Mouse (Mus musculus) cerebellum, postnatal 10 days (tissue): Measurements from ENCODE around the gene Tprn.

Experiments
- DNase-seq, 2 experiments: peaks; one replicate each; pipeline ENCODE4 v3.0.0; 2021; ENCODE audit warnings: mixed read lengths in 2 of 2

Gene Tprn

DNA sequence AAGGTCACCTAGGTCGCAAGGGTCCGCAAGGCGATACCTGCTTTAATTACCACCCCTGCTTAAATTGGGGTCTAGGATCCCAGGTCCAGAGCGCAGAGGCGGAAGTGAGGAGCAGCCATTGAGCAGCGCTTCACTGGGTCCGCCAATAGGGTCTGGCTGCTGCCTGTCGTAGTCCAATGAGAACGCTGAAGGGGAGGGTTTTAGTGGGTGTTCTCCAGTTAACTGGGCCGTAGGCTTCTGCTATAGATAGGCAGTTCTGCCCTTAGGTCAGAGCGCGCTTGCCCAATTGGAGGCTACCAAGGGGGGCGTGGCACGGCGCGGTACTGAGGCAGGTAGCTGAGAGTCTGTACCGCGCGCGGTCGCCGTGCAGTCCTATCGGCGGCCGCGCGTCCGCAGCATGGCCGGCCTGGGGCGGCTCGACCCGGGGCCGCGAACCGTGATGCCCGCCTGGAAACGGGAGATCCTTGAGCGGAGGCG, at the start of gene Tprn:
Tprn (plus strand) TSS at position 328 of the 477 bp plus-strand sequence.
- peak; percentile 98 to 99 for DNase-seq

DNA sequence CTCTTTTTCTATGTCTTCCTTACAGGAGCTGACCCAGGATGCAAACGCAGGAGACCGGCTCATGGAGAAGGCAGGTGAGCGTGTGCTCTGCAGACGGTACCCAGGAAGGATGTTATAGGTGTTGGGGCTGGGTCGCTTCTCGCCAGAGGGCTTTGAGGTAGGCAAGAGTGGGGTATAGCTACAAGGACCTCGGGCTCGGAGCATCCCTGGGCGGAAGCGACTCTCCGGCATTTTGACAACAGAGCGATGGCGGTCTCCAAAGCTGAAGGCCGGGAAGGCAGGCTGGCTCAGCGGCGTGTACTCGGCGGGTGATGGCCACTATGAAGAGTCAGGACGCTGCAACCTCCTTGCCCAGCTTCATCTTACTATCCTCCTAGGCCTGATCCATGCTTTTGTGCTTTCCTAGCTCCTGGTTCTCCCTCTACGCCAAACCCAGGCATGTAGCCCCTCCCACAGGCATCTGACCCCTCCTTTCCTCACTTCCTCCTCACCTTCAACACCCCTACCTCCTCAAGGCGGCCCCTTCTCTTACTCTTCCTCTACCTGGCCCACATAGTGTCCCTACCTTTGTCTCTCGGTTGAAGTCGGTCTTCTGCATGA, 49.1 kb upstream of the Tprn start:
- DNase-seq, result no peak

DNA sequence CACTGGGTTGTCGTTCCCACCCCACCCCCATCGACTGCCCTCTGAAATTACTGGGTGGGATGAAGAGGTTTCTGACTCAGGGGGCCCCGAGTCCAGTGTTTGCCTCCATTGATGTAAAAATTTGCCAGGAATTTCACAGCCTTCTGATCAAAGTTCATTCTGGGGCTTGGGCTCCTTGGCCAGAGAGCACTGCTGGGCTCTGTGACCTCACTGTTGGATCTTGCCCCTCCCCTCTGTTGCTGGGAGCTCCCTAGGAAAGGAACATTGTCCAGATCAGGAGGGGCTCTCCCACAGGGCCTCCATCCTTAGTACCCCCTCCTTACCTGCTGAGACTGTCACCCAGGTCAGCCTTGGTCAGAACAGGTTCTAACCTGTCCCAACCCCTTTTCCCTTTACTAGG, 48.0 kb upstream of the Tprn start, which contains the start of gene Stpg3:
Stpg3 (minus strand) TSS at position 194 of the 400 bp plus-strand sequence.
- DNase-seq, result no peak

DNA sequence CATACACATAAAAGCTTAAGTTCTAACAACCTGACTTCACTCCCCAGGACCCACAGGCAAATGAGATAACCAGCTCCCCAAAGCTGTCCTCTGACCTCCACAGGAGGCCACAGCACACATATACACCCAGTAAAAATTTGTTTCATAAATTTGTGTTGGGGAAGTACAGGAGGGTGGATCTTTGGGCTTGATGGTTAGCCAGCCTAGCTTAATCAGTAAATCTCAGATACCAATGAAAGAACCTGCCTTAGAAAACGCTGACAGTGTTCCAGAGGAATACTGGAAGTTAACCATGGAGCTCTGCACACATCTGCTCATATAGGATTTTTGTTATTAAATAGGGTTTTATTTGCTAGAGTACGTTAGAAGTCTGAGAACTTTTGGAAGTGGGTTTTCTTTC, 44.8 kb upstream of the Tprn start:
- DNase-seq, result no peak

DNA sequence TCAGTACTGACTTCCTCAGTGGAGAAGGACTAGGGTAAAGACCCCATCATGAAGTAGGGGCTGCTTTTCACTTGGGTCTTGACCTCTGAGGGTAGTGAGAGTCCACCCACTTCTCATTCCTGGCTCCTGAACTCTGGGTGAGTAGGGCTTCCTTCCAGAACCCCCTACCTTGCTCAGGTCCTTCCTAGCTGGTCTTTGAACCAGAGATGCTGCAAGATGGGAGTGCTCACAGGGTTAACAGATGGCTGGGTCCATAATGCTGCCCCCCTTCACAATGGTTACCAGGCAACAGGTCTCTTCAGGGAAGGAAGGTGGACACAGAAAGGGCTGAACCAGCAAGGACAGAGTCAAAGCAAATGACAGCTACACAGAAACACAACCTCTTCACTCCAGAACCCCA, 44.0 kb upstream of the Tprn start, which contains the start of gene Fam166a:
Fam166a (plus strand) TSS at position 301 of the 400 bp plus-strand sequence.
- no peak for DNase-seq

DNA sequence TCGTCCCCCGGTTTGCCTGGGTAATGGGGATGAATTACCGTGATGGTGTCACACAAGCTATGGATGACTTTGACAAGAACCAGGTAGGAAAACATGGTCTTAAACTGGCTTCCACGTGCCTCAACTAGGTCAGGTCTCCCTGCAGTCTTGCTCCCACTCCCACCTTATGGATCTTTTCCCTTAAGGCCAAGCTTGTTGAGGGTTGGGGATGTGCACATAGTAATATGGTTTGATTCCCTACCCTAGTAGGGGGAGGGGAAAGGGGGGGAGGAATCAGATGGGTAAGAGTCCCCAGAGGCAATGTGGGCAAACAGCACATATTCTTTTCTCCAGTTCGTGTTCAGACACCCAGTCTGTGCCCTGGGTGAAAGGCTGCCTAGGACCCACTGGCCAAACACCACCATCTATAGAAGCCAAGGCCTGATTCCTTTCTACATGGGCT, 41.1 kb upstream of the Tprn start:
- no peak for DNase-seq

DNA sequence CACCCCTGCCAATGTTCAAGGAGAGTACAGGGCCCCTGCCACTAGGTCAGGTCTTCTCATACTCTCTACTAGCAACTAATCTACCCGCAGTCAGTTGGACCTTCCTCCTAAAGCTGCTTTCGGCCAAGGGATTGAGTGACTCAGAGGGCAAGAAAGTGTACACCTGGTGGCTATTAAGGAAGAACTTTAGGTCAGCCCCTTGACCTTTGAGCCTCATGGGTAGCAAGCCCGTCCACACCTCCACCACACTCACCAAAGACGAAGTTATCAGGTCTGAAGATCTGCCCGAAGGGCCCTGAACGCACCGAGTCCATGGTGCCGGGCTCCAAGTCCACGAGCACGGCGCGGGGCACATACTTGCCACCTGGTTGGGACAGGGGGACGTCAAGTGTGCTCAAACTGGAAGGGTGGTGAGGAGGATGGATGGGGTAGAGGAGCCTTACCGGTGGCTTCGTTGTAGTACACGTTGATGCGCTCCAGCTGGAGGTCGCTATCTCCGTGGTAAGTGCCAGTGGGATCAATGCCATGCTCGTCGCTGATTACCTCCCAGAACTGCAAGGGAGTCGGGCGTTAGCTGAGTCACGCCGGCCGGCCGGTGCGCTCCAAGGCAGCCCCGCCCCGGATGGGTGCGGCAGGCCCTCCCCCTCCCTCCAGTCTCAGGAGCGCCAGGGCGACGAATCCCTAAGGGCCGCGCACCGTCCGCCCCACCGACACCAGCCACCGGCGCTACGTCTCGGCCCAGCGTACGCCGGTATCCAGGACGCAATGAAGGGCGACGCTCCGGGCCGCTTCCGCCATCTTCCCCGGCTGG, 38.5 kb upstream of the Tprn start:
- peak; percentile 77 to 82 for DNase-seq

DNA sequence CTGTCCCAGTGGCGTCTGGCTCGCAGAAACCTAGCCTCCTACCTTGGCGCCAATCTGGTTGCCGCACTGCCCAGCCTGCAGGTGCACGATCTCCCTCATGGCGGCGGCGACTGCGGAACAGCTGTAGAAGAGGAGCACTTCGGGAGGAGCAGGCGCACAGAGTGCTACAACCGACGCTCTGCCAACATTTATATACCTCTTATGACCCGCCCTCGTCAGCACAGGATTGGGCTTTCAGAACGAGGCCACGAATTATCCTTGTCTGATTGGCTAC, 38.0 kb upstream of the Tprn start, which contains the start of gene Tubb4b:
Tubb4b (minus strand) TSS at position 211 of the 274 bp plus-strand sequence.
- no peak for DNase-seq

DNA sequence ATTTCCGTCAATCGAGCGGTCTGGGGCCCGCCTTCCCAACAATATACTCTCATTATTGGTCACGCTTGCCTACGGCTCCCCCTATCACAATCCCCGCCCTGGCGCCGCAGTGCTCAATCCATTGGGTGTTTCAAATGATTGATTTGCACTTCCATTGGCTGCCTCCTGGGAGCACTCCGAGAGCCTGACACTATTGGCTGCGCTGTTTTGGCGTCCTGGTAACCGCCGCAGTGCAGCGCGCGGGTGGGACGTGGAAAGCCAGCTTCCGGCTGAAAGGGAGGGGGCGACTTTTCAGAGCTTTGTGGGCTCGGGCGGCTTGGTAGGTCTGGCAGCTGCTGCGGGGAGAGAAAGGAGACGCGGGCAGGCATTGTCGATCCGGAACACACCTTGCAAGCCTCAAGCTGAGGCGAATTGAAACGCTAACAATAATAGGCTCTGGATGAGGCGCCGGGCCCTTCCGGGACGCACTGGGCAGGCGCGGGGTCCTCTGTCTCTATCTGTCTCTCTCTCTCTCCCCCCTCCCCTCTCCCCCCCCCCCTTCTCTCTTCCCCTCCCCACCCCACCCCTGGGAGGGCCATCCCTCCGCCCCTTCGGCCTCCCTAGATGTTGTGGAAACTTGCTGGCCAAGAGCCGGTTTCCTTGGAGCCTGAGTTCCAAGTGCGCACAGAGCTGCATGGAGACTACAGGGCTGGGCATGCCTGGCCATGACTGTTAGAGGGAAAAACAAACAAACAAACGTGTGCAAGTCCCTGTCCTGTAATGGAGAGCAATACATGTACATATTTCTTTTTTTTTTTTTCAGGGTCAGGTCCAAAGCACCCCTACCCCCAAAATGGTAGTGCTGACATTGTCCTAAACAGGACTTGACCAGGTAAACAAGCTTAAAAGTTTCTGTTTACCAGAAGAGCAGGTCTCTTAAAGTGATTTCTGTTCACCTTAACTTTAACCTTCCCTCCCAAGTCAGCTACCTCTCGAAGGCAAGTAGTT, 37.4 kb upstream of the Tprn start:
- peak; percentile 98 to 99 for DNase-seq

DNA sequence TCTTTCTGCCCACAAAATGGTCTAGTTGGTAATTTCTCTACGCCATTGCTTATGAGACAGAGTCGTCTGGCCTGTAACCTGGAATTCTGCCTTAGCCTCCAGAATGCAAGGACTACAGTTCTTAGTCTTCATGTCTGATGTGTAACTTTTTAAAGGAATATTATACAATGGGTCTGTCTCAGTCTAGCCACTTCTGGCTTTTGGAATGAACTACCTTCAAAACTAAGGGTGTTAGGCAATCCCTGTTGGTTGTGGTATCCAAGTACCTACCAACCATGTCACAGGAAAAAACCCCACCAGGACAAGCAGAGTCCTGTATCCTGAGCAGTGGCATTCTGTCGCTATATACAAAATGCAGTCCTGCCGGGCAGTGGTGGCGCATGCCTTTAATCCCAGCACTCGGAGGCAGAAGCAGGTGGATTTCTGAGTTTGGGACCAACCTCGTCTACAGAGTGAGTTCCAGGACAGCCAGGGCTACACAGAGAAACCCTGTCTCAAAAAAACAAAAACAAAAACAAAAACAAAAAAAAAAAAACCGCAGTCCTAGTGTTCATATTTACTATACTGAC, 36.5 kb upstream of the Tprn start:
- DNase-seq, result no peak

DNA sequence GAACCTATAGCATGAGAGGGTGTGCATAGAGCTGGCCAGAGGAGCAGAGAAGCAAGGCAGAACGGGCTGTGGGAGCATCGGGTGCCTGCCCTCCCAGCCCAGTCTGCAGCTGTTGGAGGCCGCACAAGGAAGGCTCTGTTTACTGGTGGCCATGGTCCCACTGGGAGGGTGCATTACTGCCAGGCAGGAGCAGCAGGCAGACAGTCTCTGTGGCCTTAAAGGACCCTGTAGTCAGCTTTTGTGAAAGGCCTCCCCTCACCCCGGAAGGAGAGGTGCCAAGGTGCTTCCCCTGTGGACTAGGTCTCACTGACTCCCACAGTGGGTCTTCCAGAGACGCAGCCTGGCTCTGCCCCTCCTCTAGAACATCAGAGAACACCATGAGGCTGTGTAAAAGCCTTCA, 35.6 kb upstream of the Tprn start:
- DNase-seq, result peak; percentile 33 to 63

DNA sequence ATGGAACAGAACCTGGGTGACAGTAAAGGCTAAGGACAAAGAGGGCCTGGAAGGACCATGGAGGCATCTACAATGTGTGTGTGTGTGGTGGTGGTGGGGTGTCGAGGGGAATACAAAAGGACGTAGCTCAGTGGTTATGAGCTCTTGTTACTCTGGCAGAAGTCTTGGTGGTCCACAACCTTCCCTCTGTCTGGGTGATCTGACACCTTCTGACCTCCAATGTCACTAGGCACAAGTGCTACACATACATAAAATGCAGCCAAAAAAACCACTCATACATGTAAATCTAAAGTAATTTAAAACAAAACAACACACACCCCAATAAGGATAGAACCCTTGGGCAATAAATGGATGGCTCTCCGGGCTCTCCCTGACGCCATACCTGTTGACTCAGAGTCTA, 35.0 kb upstream of the Tprn start:
- DNase-seq, result no peak

DNA sequence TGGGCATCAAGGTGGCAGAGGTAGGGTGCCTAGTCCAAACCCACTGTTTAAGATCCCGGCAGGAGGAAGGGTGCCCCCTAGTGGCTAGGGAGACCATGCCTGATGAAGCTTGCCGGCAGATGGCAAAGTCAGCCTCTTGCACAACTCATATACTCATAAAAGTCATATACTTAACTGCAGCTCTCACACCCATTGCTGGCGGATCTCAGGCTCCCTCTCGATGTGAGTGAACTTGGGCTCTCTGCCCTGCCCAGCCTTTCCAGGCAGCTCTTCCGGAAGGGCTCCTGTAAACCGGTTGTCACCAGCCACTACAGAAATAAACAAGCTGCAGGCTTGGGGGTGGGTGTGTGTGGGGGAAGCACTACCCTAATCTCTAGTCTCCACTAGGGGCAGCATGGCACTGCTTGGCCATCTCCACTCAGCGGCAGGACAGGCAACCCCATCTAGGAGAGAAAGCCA, 34.0 kb upstream of the Tprn start:
- DNase-seq, result peak; percentile 91 to 94

DNA sequence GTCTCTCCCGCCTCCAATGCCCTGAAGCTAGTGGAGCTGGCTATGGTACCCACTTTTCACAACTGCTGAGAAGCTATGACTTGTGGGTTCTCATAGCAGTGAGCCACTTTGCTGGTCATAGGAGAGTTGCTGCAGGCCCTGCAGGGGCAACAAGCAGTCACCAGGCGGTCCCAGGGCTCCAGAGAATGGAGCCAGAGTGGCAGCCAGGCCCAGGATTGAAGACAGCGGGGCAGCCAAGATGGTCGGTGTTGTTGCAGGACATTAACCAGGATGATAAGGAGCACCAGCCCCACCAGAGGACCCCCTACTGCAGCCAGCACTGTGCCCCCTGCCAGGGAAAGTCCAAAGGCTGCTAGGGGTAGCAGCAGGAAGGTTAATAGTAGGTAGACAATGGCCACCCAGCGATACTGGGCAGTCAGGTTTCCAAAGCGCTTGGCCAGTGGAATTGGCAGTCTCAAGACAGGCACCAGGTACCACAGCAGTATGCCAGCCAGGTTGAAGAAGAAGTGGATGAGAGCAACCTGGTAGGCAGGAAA, 33.4 kb upstream of the Tprn start:
- DNase-seq, result peak in 1 of 2 experiments; percentile 26

DNA sequence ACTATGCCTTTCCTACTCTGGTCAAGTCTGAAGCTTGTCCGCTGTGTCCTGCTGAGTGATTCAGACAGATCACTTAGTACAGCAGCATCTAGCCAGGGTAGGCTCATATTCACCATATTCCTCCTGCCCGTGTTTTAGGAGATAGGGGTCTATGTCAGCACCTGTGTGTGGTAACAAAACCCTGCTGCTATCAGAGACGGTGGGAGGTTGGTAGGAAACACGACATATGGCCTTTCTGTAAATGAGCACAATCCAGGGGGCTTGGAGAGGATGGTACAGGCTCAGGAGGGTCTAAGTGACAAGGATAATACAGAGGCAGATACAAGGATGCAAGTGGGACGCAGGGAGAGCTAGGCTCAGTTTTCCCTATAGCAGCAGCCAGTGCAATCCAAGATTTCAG, 32.8 kb upstream of the Tprn start:
- DNase-seq, result no peak

DNA sequence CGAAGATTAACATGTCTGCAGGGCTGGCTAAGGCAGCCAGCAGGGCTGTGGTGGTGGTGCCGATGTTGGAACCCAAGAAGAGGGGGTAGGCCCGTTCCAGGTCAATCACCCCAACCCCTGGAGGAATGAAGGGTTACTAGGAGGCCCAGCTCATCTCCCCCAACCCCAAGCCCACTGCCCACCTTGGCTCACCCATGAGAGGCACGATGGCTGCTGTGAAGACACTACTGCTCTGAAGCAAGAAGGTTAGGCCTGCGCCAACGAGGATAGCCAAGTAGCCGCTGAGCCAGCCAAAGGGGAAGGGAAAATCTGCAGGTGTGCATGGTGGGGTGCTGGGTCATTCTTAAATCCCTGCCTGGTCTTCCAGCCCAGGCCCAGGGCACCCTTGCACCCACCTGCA, 31.8 kb upstream of the Tprn start:
- DNase-seq, result no peak

DNA sequence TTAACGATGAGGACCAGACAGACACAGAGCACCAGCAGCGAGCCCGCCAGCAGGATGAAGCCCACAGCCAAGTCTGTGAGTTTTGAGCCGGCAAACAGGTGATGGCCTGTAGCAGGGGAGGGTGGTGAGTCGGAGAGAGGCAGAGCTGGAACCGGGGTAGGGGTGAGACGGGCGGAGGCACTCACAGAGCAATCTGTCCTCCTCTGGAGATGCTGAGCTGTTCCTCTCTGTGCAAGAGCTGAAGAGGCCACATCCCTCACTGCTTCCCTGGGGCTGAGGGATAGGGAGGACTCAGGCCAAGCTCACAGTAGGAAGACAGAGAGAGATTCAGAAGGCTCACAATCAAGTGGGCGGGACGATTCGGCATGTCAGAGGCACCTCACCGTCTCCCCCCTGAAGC, 31.4 kb upstream of the Tprn start:
- no peak for DNase-seq

DNA sequence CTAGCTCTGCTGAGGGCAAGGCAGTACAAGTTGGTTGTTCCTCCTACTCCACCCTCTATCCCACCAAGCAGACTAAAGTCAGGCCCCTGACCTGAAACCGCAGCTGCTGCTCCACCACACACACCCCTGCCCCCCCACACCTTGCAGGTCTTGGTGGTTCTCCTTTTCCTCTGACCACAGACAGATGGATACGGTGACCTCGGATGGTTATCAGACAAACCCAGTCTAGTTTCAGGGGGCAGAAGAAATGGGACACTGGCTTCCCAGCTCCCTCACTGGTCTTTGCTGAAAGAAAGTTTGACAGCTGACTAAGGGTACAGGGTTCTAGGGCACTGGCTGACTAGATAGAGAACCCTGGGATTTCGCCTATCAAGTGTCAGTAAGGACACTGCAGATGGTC, 29.0 kb upstream of the Tprn start:
- DNase-seq, result no peak

DNA sequence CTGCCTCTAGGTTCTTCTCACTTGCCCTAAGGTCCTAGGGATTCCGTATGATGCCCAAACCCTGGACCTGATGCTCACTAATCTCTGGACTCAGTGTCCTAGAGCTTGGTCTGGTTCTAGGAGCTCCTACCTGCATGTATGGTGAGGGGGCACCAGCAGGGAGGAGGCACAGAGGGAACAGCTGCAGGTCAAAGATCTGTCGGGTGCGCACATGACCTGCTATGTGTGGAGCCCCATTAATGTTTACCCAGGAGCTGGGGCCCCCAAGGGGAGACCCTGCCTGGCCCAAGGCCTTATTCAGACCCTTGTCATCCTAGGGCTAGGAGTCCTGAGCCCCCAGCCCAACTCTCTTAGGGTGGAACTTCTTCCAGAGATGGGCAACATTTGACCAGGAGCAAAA, 28.4 kb upstream of the Tprn start, which contains the start of gene Slc34a3:
Slc34a3 (minus strand) TSS at position 315 of the 400 bp plus-strand sequence.
- DNase-seq, result no peak

DNA sequence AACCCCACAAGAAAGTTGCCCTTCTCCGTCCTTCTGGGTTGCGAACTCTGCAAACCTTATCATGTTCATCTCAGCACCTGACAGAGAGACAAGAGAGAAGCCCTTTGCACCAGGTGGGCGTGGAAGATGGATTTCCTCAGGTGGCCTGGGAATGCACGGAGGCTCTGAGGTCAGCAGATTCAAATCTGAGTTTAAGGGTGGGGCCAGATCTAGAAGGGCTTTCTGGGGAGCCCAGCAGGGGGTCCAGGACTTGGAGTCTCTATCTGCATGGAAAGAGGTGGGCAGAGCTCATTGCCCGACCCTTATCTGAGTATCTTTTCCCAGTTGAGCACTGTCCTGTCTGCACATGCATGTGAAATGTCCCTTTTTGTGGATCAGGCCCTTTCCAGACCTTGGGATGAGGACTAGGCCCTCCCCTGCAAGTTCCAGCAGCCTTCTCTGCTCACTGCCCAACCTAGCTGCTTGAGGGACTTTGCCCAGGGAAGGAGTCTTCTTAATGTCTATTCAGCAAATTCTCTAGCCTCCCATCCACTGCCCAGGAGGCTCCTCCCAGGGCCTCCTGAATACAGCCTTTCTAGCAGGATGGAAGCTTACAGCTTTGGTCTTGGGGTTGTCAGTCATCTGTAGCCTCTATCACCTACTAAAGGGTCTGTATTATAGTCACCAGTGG, 27.7 kb upstream of the Tprn start:
- no peak for DNase-seq

DNA sequence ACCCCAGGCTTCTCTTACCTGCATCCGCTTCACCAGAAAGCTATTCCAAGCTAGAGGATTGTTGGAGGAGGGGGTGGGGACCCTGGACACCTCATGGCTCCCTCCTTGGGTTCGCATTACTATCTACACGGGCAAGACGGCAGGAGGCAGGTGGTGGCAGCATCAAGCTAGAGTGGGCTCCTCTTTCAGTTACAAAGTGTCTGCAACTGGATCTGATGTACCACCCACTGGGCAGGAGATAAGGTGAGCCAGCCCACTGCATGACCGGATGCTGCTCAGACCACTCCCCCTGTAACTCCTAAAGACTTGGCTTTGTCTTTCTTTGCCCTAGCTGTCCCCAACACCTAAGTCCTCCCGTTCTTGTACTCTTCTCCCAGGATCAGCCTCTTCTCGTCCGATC, 25.8 kb upstream of the Tprn start, which contains the start of gene Rnf224:
Rnf224 (minus strand) TSS at position 174 of the 400 bp plus-strand sequence.
- DNase-seq, result no peak
